Mouse (Mus musculus) intestine, postnatal 0 days (tissue): ENCODE measurements around the gene Pus7. TPM values are rescaled to one million over a fixed set of nuclear protein-coding genes. Genes with fewer than 3 reads are reported as not detected.

ENCODE experiments used
- ATAC-seq: fragments of 200-750 bp; cut with Nextera tagmentation; 2 replicates; pipeline ENCODE4 v1.8.0; 2017; ENCODE audit warnings: mild to moderate bottlenecking, moderate TSS enrichment, moderate library complexity
- H3K27ac ChIP-seq: fragments of 300-500 bp; sonication (generic); 2 replicates; pipeline ENCODE4 v1.5.1; 2014; ENCODE audit warnings: mild to moderate bottlenecking, low read depth, low read length, moderate library complexity
- H3K27me3 ChIP-seq: fragments of 300-500 bp; sonication (generic); replicated peaks from 2 replicates; pipeline ENCODE4 v1.6.1; 2014; ENCODE audit warnings: low read length, mixed read lengths; ENCODE audit not compliant: control insufficient read depth, insufficient read depth
- H3K36me3 ChIP-seq: fragments of 300-500 bp; sonication (generic); 2 replicates; pipeline ENCODE4 v1.6.1; 2014; ENCODE audit warnings: mild to moderate bottlenecking, moderate library complexity; ENCODE audit not compliant: control insufficient read depth, insufficient read depth
- H3K4me1 ChIP-seq: fragments of 300-500 bp; sonication (generic); replicated peaks from 2 replicates; pipeline ENCODE4 v1.6.1; 2014; ENCODE audit warnings: antibody characterized with exemption, low read length, mixed read lengths; ENCODE audit not compliant: control insufficient read depth, insufficient read depth
- H3K4me2 ChIP-seq: fragments of 300-500 bp; sonication (generic); replicated peaks from 2 replicates; pipeline ENCODE4 v1.6.1; 2014; ENCODE audit warnings: low read depth, mild to moderate bottlenecking, moderate library complexity
- H3K4me3 ChIP-seq: fragments of 300-500 bp; sonication (generic); 2 replicates; pipeline ENCODE4 v1.5.1; 2014; ENCODE audit warnings: low read depth, low read length
- H3K9ac ChIP-seq: fragments of 300-500 bp; sonication (generic); 2 replicates; pipeline ENCODE4 v1.6.1; 2014; ENCODE audit warnings: mild to moderate bottlenecking, low read depth, low read length
- H3K9me3 ChIP-seq: fragments of 300-500 bp; sonication (generic); 2 replicates; pipeline ENCODE4 v1.6.1; 2016; ENCODE audit warnings: mixed run types; ENCODE audit not compliant: control insufficient read depth
- CTCF ChIP-seq: sonication (generic); IDR thresholded peaks from 2 replicates; pipeline ENCODE4 v1.5.1; 2016; ENCODE audit warnings: low read depth, mild to moderate bottlenecking, control low read depth, antibody characterized with exemption, moderate library complexity
- WGBS: fragments of 180-500 bp; shearing (Covaris S2); extraction: QIAGEN DNeasy Blood & Tissue Kit; methylation state at CpG from one replicate; pipeline ENCODE4 v1.1.7; 2014; 5-methylcytosine and 5-hydroxymethylcytosine counted together
- polyA plus RNA-seq: library from polyadenylated mRNA; unstranded; fragments of >200 nt; fragmentation: Nextera tagmentation; extraction: Ambion mirVana; gene quantifications from 2 replicates; pipeline ENCODE4 v1.2.1, GENCODE M21; 2015

Gene Pus7
- polyA plus RNA-seq, 1 experiment from 2014 or later, result 6.1 TPM

GRCm38 (mm10) chr5:23816681-23817080 is 33.2 kb upstream of the Pus7 start:
- H3K36me3 ChIP-seq, result peaks cover 60% of the 10 kb centered on the region
- ATAC-seq, result no peak
- WGBS, result 94% methylated on average over 15 of the region's 15 CpGs

DNA sequence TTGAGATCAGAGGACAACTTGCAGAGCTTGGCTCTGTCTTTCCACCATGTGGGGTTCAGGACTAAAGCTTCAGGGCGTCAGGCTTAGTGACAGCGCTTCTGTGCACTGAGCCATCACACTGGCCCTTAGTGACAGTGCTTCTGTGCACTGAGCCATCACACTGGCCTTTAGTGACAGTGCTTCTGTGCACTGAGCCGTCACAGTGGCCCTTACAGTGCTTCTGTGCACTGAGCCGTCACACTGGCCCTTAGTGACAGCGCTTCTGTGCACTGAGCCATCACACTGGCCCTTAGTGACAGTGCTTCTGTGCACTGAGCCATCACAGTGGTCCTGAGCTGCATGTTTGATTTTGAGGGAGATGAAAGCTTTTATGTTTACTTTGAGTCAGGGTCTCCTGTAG is 31.3 kb upstream of the Pus7 start:
- Histone ChIP-seq H3K27ac (no peak overlapping the region), H3K9ac (no peak overlapping the region), H3K4me2 (no peak overlapping the region), H3K36me3 (peaks cover 73% of the 10 kb centered on the region), H3K4me1 (no peaks in the 10 kb centered on the region), H3K27me3 (no peaks in the 10 kb centered on the region), H3K4me3 (no peak overlapping the region), H3K9me3 (no peaks in the 10 kb centered on the region)
- no peak for TF ChIP-seq CTCF
- WGBS, result 91% methylated on average over 5 of the region's 5 CpGs
- ATAC-seq, result no peak

More at GRCm38 (mm10) chr5:23816681-23817080, 33.2 kb upstream of the Pus7 start:
- no peak overlapping the region for H3K9ac ChIP-seq
- H3K4me1 ChIP-seq, result no peaks in the 10 kb centered on the region
- H3K4me2 ChIP-seq, result no peak overlapping the region
- TF ChIP-seq CTCF, result no peak
- H3K27ac ChIP-seq, result no peak overlapping the region
- H3K4me3 ChIP-seq, result no peak overlapping the region
- H3K9me3 ChIP-seq, result no peaks in the 10 kb centered on the region
- H3K27me3 ChIP-seq, result no peaks in the 10 kb centered on the region

- no peak for ATAC-seq
- no peaks in the 10 kb centered on the region for H3K9me3 ChIP-seq
- 98% methylated on average over 2 of the region's 2 CpGs for WGBS
Observed at GRCm38 (mm10) chr5:23792726-23793125, 9.2 kb upstream of the Pus7 start.

DNA sequence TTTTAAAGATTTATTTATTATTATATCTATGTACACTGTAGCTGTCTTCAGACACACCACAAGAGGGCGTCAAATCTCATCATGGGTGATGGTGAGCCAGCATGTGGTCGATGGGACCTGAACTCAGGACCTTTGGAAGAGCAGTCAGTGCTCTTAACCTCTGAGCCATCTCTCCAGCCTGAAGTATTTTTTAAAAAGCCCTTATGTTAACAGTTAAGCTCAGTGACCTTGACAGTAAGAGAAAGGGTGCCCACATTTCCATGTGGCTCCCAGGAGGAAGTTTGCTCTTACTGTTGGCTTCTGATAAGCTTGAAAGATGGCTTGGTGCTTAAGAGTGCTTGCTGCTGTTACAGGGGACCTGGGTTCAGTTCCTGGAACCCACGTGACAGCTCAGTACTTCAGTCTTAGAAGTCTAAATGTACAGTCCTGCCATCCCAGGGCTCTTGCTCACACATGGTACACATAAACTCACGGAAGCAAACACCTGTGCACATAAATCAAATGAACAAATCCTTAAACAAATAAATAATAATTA is 5.6 kb upstream of the Pus7 start:
- ATAC-seq, result no peak
- Histone ChIP-seq H3K4me1 (no peaks in the 10 kb centered on the region), H3K27ac (no peak overlapping the region), H3K4me3 (no peak overlapping the region), H3K27me3 (no peaks in the 10 kb centered on the region), H3K36me3 (peaks cover 4% of the 10 kb centered on the region), H3K4me2 (no peak overlapping the region; the same call in 1 of the 2 replicates), H3K9me3 (no peaks in the 10 kb centered on the region), H3K9ac (no peak overlapping the region)
- TF ChIP-seq CTCF, result peak; percentile 5; the same call in 1 of the 2 replicates
- 81% methylated on average over 4 of the region's 4 CpGs for WGBS

More at GRCm38 (mm10) chr5:23792726-23793125, 9.2 kb upstream of the Pus7 start:
- no peak for TF ChIP-seq CTCF
- no peaks in the 10 kb centered on the region for H3K4me1 ChIP-seq
- no peak overlapping the region for H3K4me3 ChIP-seq
- peaks cover 31% of the 10 kb centered on the region for H3K36me3 ChIP-seq
- no peak overlapping the region for H3K4me2 ChIP-seq
- no peak overlapping the region for H3K27ac ChIP-seq
- no peaks in the 10 kb centered on the region for H3K27me3 ChIP-seq
- no peak overlapping the region for H3K9ac ChIP-seq

GRCm38 (mm10) chr5:23788390-23788830 is 4.9 kb upstream of the Pus7 start:
- Histone ChIP-seq H3K9me3 (no peaks in the 10 kb centered on the region), H3K4me1 (no peaks in the 10 kb centered on the region), H3K4me2 (peak overlapping the region; percentile 77), H3K4me3 (peak overlapping the region; percentile 99), H3K27me3 (no peaks in the 10 kb centered on the region), H3K36me3 (no peaks in the 10 kb centered on the region; the same call in none of the 2 replicates), H3K27ac (no peak overlapping the region), H3K9ac (peak overlapping the region; percentile 87; the same call in 1 of the 2 replicates)
- no peak for TF ChIP-seq CTCF
- ATAC-seq, result no peak
- WGBS, result 26% methylated on average over 3 of the region's 3 CpGs

- H3K9ac ChIP-seq, result peak within 1 kb of the TSS; percentile 87
- peak within 1 kb of the TSS; percentile 77 for H3K4me2 ChIP-seq
- no peaks in the 10 kb centered on the region; the same call in 1 of the 2 replicates for H3K36me3 ChIP-seq
- no peaks in the 10 kb centered on the region for H3K4me1 ChIP-seq
- peak; percentile 84 for ATAC-seq
- WGBS, result under 1% methylated on average over 47 of the region's 47 CpGs
- no peaks in the 10 kb centered on the region for H3K9me3 ChIP-seq
- peak within 1 kb of the TSS; percentile 69 for H3K27ac ChIP-seq
- peak within 1 kb of the TSS; percentile 99 for H3K4me3 ChIP-seq
- no peaks in the 10 kb centered on the region for H3K27me3 ChIP-seq
- peak; percentile 100 for TF ChIP-seq CTCF
Observed at GRCm38 (mm10) chr5:23787536-23788389, 4.3 kb upstream of the Pus7 start, which contains the start of gene Rint1. Rint1 (plus strand) TSS chr5:23787711.
